Mouse (Mus musculus) gastrocnemius, postnatal 14 days (tissue): ENCODE measurements around the gene Shisa4. TPM values are rescaled to one million over a fixed set of nuclear protein-coding genes. Genes with fewer than 3 reads are reported as not detected.
A peak's percentile ranks its signal among the peaks of the same experiment; 100 is the strongest.
"Not testable (repeated sequence)": the region's sequence is repeated elsewhere in the genome, so short reads cannot be mapped to it uniquely, and the experiment has no call there.

Source experiments
- DNase-seq: peaks from one replicate; pipeline ENCODE4 v3.0.0; 2021; ENCODE audit warnings: mixed read lengths
- intact Hi-C: fragments of 180-260 bp; cut with DNase I; formaldehyde crosslinking; loops from one replicate; pipeline ENCODE4 v1.15.1; 2025; ENCODE audit warnings: low total_unique reads
- long read RNA-seq, 2 experiments: library from polyadenylated mRNA; stranded (forward); transcript quantifications; one replicate each; pipeline ENCODE4 v2.0.0; 2021
- total RNA-seq, 2 experiments: library from RNA; stranded (reverse); gene quantifications; 2 replicates each; pipeline ENCODE4 v1.2.3; 2021

Shisa4 gene
- 100 to 1,000 TPM; 223 to 271 TPM for total RNA-seq
- long read RNA-seq, experiment 1, transcript Shisa4-201 (5 exons, 1,763 nt) = major isoform, 302 of 399 reads
- long read RNA-seq, experiment 1, partial matches to known transcripts = 14 of 399 reads
- long read RNA-seq, experiment 1, other reads (novel, unspliced or antisense) = 81 of 399 reads
- long read RNA-seq, experiment 2, transcript Shisa4-201 (5 exons, 1,763 nt) = major isoform, 330 of 403 reads
- long read RNA-seq, experiment 2, partial matches to known transcripts = 25 of 403 reads
- long read RNA-seq, experiment 2, other reads (novel, unspliced or antisense) = 47 of 403 reads

GRCm38 (mm10) chr1:135374868-135375581, at the start of gene Shisa4:
Shisa4 (minus strand) TSS chr1:135375237.
- peak; percentile 80 for DNase-seq
- intact Hi-C loops = no loop called here

GRCm38 (mm10) chr1:135422772-135423171, 47.7 kb upstream of the Shisa4 start:
- intact Hi-C loops = no loop called here

GRCm38 (mm10) chr1:135413996-135414395, 39.0 kb upstream of the Shisa4 start:
- DNase-seq = no peak
- intact Hi-C loops = no loop called here

More at GRCm38 (mm10) chr1:135422772-135423171, 47.7 kb upstream of the Shisa4 start:
- no peak for DNase-seq

GRCm38 (mm10) chr1:135412130-135412529, 37.1 kb upstream of the Shisa4 start:
- intact Hi-C loops = no loop called here
- no peak for DNase-seq

GRCm38 (mm10) chr1:135410967-135411366, 35.9 kb upstream of the Shisa4 start:
- intact Hi-C loops = no loop called here
- DNase-seq = peak; percentile 72

GRCm38 (mm10) chr1:135408973-135409372, 33.9 kb upstream of the Shisa4 start:
- no peak for DNase-seq
- intact Hi-C loops = no loop called here

GRCm38 (mm10) chr1:135405356-135405755, 30.3 kb upstream of the Shisa4 start:
- no peak for DNase-seq
- intact Hi-C loops = no loop called here

- no peak for DNase-seq
- intact Hi-C loops = no loop called here
Measured at GRCm38 (mm10) chr1:135401452-135402110, 26.5 kb upstream of the Shisa4 start.

- intact Hi-C loops = no loop called here
- DNase-seq = no peak
Measured at GRCm38 (mm10) chr1:135399466-135399865, 24.4 kb upstream of the Shisa4 start.

GRCm38 (mm10) chr1:135385161-135385560, 10.1 kb upstream of the Shisa4 start:
- DNase-seq = peak; percentile 23
- intact Hi-C loops = no loop called here

- intact Hi-C loops = no loop called here
- DNase-seq = no peak
Measured at GRCm38 (mm10) chr1:135384171-135384570, 9.1 kb upstream of the Shisa4 start.

- DNase-seq = not testable (repeated sequence)
- intact Hi-C loops = loop anchor here (2.0 kb wide), 1 partner anchor 45 kb away; no protein-coding TSS in a partner anchor
Measured at GRCm38 (mm10) chr1:135381560-135381959, 6.5 kb upstream of the Shisa4 start.

- intact Hi-C loops = loop anchor here (2.0 kb wide), 1 partner anchor 46 kb away; no protein-coding TSS in a partner anchor
- no peak for DNase-seq
Measured at GRCm38 (mm10) chr1:135380071-135380991, 5.3 kb upstream of the Shisa4 start.

- intact Hi-C loops = no loop called here
- no peak for DNase-seq
Measured at GRCm38 (mm10) chr1:135379048-135379447, 4.0 kb upstream of the Shisa4 start.

GRCm38 (mm10) chr1:135378576-135378975, 3.5 kb upstream of the Shisa4 start:
- DNase-seq = peak; percentile 71
- intact Hi-C loops = no loop called here

- intact Hi-C loops = no loop called here
- peak; percentile 60 for DNase-seq
Measured at GRCm38 (mm10) chr1:135374175-135374867, 716 bp downstream of the Shisa4 start.

GRCm38 (mm10) chr1:135373171-135373677, 1.8 kb downstream of the Shisa4 start:
- intact Hi-C loops = no loop called here
- DNase-seq = no peak

GRCm38 (mm10) chr1:135369415-135369814, 5.6 kb downstream of the Shisa4 start:
- DNase-seq = no peak
- intact Hi-C loops = loop anchor here (5.0 kb wide), 3 partner anchors 47 to 197 kb away; partner anchors contain the start of gene Lmod1
